Mouse (Mus musculus) lung, embryonic 16.5 days (tissue): ENCODE results near the gene Ctu2. TPM values are rescaled to one million over a fixed set of nuclear protein-coding genes. Genes with fewer than 3 reads are reported as not detected.
A peak's percentile ranks its signal among the peaks of the same experiment; 100 is the strongest.

Experiments
- ATAC-seq: fragments of 200-750 bp; cut with Nextera tagmentation; 2 replicates; pipeline ENCODE4 v1.8.0; 2017; ENCODE audit warnings: low read depth, mild to moderate bottlenecking, moderate library complexity
- H3K27ac ChIP-seq: fragments of 300-500 bp; sonication (generic); 2 replicates; pipeline ENCODE4 v1.5.1; 2014; ENCODE audit warnings: mild to moderate bottlenecking, control low read depth, low read length
- H3K27me3 ChIP-seq: fragments of 300-500 bp; sonication (generic); 2 replicates; pipeline ENCODE4 v1.6.1; 2014; ENCODE audit warnings: low read depth, low read length, mixed read lengths; ENCODE audit not compliant: control insufficient read depth, insufficient read depth
- H3K36me3 ChIP-seq: fragments of 300-500 bp; sonication (generic); 2 replicates; pipeline ENCODE4 v1.6.1; 2014; ENCODE audit warnings: low read length; ENCODE audit not compliant: control insufficient read depth, insufficient read depth
- H3K4me1 ChIP-seq: fragments of 300-500 bp; sonication (generic); replicated peaks from 2 replicates; pipeline ENCODE4 v1.6.1; 2014; ENCODE audit warnings: low read length, mixed read lengths; ENCODE audit not compliant: control insufficient read depth, insufficient read depth
- H3K4me2 ChIP-seq: fragments of 300-500 bp; sonication (generic); 2 replicates; pipeline ENCODE4 v1.6.1; 2014; ENCODE audit warnings: low read depth, low read length, control low read depth
- H3K4me3 ChIP-seq: fragments of 300-500 bp; sonication (generic); 2 replicates; pipeline ENCODE4 v1.5.1; 2014; ENCODE audit warnings: mild to moderate bottlenecking, low read length, control low read depth
- H3K9ac ChIP-seq: fragments of 300-500 bp; sonication (generic); 2 replicates; pipeline ENCODE4 v1.6.1; 2014; ENCODE audit warnings: low read length, control low read depth
- H3K9me3 ChIP-seq: fragments of 300-500 bp; sonication (generic); 2 replicates; pipeline ENCODE4 v1.6.1; 2016; ENCODE audit warnings: low read length; ENCODE audit not compliant: control insufficient read depth
- WGBS: fragments of 180-500 bp; shearing (Covaris S2); extraction: QIAGEN DNeasy Blood & Tissue Kit; methylation state at CpG from one replicate; pipeline ENCODE4 v1.1.7; 2014; 5-methylcytosine and 5-hydroxymethylcytosine counted together
- microRNA-seq: library from miRNA; unstranded; fragments of <30 nt; microRNA quantifications from one replicate; pipeline ENCODE4, GENCODE M21; 2016
- polyA plus RNA-seq: library from polyadenylated mRNA; unstranded; fragments of >200 nt; fragmentation: Nextera tagmentation; extraction: Ambion mirVana; gene quantifications from 2 replicates; pipeline ENCODE4 v1.2.1, GENCODE M21; 2015

The Ctu2 gene
- polyA plus RNA-seq, 1 experiment from 2014 or later, result 36.9 TPM

DNA sequence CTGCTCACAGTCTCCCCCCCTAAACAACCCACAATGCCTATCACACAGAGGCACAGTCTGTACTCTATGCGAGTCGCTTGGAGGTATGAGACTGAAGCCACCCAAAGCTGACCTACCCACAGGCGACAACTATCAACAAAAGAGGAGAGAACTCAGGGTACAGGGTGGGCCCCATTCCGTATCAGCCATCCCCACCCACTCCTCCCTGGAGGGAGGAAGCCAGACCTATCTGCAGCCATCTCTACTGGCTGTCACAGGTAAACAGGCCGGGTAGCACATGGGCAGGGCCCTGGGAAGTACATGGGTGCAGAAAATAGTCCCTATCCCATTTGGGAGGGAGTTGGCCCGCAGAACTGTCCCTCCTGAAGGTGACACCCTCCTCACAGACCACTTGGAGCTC is 49.1 kb downstream of the Ctu2 start:
- H3K9ac ChIP-seq, result no peak overlapping the region
- H3K4me2 ChIP-seq, result no peak overlapping the region
- H3K9me3 ChIP-seq, result no peaks in the 10 kb centered on the region
- no peaks in the 10 kb centered on the region for H3K36me3 ChIP-seq
- no peak for ATAC-seq
- no peak overlapping the region for H3K4me3 ChIP-seq
- H3K4me1 ChIP-seq, result peaks cover 61% of the 10 kb centered on the region
- no peaks in the 10 kb centered on the region for H3K27me3 ChIP-seq
- no peak overlapping the region for H3K27ac ChIP-seq
- WGBS, result 66% methylated on average over 6 of the region's 6 CpGs

DNA sequence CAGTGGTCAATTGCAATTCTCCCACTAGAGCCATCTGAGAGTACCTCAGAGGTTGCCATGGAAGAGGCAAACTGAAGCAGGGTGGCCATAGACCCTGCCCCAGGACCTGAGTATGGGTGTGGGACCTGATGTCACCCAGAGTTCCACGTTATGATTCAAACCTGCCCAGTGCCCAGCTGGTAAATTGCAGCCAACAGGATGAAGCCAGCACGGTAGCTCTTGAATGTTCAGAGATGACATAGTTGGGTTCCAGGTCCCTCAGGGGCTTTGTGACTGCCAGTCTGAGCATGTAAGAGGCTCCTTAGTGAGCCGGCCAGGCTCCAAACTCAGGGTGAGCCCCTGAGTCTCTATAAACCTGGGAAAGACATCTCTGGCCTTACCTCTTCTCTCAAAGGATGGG is 50.1 kb downstream of the Ctu2 start:
- Histone ChIP-seq H3K4me2 (no peak overlapping the region), H3K9me3 (no peaks in the 10 kb centered on the region), H3K9ac (peak overlapping the region; percentile 29; the same call in 1 of the 2 replicates), H3K36me3 (no peaks in the 10 kb centered on the region), H3K4me3 (no peak overlapping the region), H3K27me3 (no peaks in the 10 kb centered on the region), H3K27ac (peak overlapping the region; percentile 87), H3K4me1 (peaks cover 54% of the 10 kb centered on the region)
- peak; percentile 5; the same call in 1 of the 2 replicates for ATAC-seq
- WGBS, result 37% methylated on average over 3 of the region's 3 CpGs

DNA sequence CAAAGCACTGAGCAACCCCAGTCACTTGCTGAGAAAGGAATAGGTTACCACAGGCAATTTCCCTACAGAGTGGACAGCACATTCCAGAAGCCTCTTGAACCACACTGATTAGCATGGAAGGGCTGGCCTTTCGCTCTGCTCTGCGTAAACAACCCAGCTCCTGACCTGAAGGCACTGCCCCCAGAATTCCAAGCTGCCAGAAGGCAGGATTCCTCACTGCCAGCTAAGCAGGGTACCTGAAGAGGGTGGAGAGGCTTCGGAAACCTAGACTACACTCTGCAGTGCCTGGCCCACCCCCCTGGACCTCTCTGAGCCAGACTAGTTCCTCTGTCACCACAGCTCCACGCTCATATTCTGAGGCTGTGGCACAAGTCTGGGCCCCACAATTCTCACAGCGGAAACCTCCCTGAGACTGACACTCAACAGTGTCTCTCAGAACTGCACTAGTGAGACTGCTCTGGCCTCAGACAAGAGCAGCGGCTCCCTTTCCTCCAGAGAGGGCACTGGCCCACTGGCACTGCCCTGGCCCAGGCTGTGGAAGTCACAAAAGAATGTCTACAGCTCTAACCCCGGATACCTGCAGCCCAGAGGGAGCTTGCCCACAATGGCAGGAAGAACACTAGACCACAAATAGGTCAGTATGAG is 50.7 kb downstream of the Ctu2 start:
- H3K4me2 ChIP-seq, result no peak overlapping the region
- WGBS, result 29% methylated on average over 7 of the region's 7 CpGs
- no peak overlapping the region for H3K4me3 ChIP-seq
- H3K27me3 ChIP-seq, result no peaks in the 10 kb centered on the region
- peak; percentile 77 for ATAC-seq
- peak overlapping the region; percentile 87 for H3K27ac ChIP-seq
- no peaks in the 10 kb centered on the region for H3K36me3 ChIP-seq
- H3K9me3 ChIP-seq, result no peaks in the 10 kb centered on the region
- H3K9ac ChIP-seq, result peak overlapping the region; percentile 39; the same call in 1 of the 2 replicates
- peaks cover 57% of the 10 kb centered on the region for H3K4me1 ChIP-seq

DNA sequence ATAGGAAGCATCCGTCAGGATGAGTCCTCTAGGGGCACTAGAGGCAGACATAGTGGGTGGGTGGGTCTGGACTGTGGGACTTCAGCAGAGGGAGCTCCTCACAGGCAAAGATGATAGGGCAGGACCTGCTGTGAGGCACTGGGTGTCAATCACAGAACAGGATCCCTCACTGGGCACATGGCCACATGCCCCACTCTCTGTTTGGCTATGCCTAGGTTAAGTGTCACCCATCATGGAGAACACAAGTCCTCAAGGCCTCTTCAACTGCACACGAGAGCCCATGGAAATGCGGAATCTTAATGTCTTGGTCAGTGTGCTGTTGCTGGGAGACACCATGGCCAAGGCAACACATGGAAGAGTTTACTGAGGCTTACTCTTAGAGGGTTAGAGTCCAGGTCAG is 52.0 kb downstream of the Ctu2 start:
- H3K27me3 ChIP-seq, result no peaks in the 10 kb centered on the region
- no peak overlapping the region for H3K9ac ChIP-seq
- peaks cover 52% of the 10 kb centered on the region for H3K4me1 ChIP-seq
- no peak overlapping the region for H3K4me3 ChIP-seq
- H3K4me2 ChIP-seq, result no peak overlapping the region
- no peaks in the 10 kb centered on the region for H3K9me3 ChIP-seq
- WGBS, result 81% methylated on average over 3 of the region's 3 CpGs
- H3K27ac ChIP-seq, result no peak overlapping the region
- no peaks in the 10 kb centered on the region for H3K36me3 ChIP-seq
- ATAC-seq, result no peak

DNA sequence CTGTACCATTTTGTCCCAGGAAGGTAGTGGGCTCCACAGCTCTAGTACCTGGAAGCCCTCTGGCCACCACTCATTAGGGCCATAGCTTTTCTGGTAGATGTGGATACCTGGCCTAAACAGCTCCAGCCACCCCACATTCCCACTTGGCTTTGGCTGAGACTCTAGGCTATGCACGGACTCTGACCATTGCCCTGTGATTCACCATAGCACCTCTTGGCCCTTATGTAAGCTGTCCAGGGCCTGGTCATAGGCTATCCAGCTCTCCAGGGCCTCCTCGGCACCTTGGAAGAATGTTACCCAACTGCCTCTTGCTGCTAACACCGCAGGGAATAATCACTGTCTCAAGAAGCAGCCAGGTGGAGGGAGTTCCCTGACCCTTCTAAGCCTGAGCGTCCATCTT is 53.2 kb downstream of the Ctu2 start:
- 86% methylated on average over 4 of the region's 4 CpGs for WGBS
- no peak for ATAC-seq
- Histone ChIP-seq H3K4me2 (no peak overlapping the region), H3K9me3 (no peaks in the 10 kb centered on the region), H3K27me3 (no peaks in the 10 kb centered on the region), H3K4me3 (no peak overlapping the region), H3K4me1 (peaks cover 40% of the 10 kb centered on the region), H3K27ac (no peak overlapping the region), H3K36me3 (no peaks in the 10 kb centered on the region), H3K9ac (no peak overlapping the region)

DNA sequence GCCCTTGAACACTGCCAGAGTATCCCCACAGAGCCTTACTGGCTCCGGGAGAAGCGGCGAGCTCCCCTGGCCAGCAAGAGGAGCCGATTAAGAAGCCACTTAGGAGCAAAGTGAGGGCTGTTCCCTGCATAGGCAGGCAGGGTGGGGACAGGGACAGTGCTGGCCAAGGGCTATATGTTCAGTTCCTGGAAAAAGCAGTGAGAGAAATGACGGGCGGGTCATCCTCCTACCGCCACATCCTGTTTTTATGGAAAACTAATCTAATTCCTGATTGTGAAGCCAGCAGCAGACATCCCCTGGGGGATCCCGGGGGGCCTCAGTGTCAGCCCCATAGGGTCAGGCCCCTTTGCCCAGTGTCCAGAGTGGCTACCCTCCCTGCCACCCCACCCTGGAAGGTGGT is 55.4 kb downstream of the Ctu2 start:
- no peak for ATAC-seq
- no peak overlapping the region for H3K4me2 ChIP-seq
- WGBS, result 72% methylated on average over 8 of the region's 8 CpGs

More for the DNA sequence above, 55.4 kb downstream of the Ctu2 start:
- H3K4me1 ChIP-seq, result peaks cover 22% of the 10 kb centered on the region
- H3K36me3 ChIP-seq, result no peaks in the 10 kb centered on the region
- H3K9me3 ChIP-seq, result no peaks in the 10 kb centered on the region
- H3K4me3 ChIP-seq, result no peak overlapping the region
- H3K9ac ChIP-seq, result no peak overlapping the region
- H3K27ac ChIP-seq, result peak overlapping the region; percentile 0
- no peaks in the 10 kb centered on the region for H3K27me3 ChIP-seq

Small RNAs within 50 kb of the gene (microRNA-seq; reads per million reads assigned to microRNA genes)
- gene Gm24366, result not detected

Other genes with a start within 250 kb of the Ctu2 start
- gene Zfpm1, start 194.0 kb upstream of the Ctu2 start, polyA plus RNA-seq, result 0.82 and 1.2 TPM in 2 replicates
- not detected in 2 replicates for gene Trhr2, start 115.4 kb upstream of the Ctu2 start, polyA plus RNA-seq
- gene Zc3h18, start 99.5 kb upstream of the Ctu2 start, polyA plus RNA-seq, result 37.3 and 41.3 TPM in 2 replicates
- gene Il17c, start 54.1 kb upstream of the Ctu2 start, polyA plus RNA-seq, result not detected in 2 replicates
- 219 and 241 TPM in 2 replicates for gene Cyba, start 43.2 kb upstream of the Ctu2 start, polyA plus RNA-seq
- gene Mvd, start 32.7 kb upstream of the Ctu2 start, polyA plus RNA-seq, result 19.8 and 20.6 TPM in 2 replicates
- gene Snai3, start 15.4 kb upstream of the Ctu2 start, polyA plus RNA-seq, result 1.3 and 1.5 TPM in 2 replicates
- gene Rnf166, start 79 bp upstream of the Ctu2 start, polyA plus RNA-seq, result 38.1 and 40.1 TPM in 2 replicates
- gene Piezo1, start 75.2 kb downstream of the Ctu2 start, polyA plus RNA-seq, result 23.3 and 30.0 TPM in 2 replicates
- gene Cdt1, start 91.9 kb downstream of the Ctu2 start, polyA plus RNA-seq, result 39.1 and 41.1 TPM in 2 replicates
- 279 and 290 TPM in 2 replicates for gene Aprt, start 100.8 kb downstream of the Ctu2 start, polyA plus RNA-seq
- 15.0 and 15.2 TPM in 2 replicates for gene Galns, start 135.3 kb downstream of the Ctu2 start, polyA plus RNA-seq
- gene Trappc2l, start 135.5 kb downstream of the Ctu2 start, polyA plus RNA-seq, result 48.0 and 62.6 TPM in 2 replicates
- gene Pabpn1l, start 146.6 kb downstream of the Ctu2 start, polyA plus RNA-seq, result not detected in 2 replicates
- 5.8 and 6.8 TPM in 2 replicates for gene Cbfa2t3, start 223.0 kb downstream of the Ctu2 start, polyA plus RNA-seq